43 mouse cellular contexts compared by ENCODE assay signal in the genomic region with DNA sequence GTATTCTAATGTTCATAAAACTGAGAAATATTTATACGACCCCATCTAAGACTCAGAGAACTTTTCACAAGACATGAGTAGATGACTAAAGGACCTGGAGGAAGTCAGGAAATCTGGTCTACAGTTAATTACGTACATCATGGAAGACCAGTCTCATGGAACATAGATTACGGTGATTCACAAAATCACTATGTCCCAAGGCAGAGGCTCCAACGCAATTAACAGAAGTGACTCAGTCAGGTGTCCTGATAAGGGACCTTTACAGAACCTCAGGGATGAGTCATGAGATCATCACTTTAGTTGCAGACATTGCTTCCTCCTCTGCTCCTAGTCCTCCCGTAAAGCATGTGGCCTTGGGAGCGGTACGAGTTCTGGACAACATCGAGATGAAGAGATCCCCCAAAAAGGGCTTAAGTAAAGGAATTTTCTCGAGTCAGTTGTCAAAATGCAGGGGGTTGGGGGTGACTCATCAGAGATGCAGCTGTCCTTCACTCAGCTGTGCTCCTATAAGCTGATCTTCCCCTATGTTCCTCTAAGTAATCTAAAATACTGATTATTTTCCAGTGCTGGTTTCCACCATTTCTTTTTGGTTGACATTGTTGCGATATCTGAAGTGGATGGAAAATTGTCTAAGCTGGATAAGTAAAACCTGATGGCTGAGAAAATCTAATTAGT. TPM values are rescaled to one million over a fixed set of nuclear protein-coding genes. Genes with fewer than 3 reads are reported as not detected.
"Had no signal": no experiment of that assay in that cellular context is flagged by ENCODE, and none has a peak within 500 bp of the region (broad histone marks: within the 10 kb centered on the region; RNA-seq: fewer than 3 reads in every experiment).

No protein-coding gene starts in this region.

- H3K4me1 ChIP-seq: heart, embryonic 10.5 days; heart, embryonic 12.5 days; hindbrain, embryonic 12.5 days; intestine, embryonic 15.5 days; limb, embryonic 13.5 days; limb, embryonic 15.5 days; liver, embryonic 12.5 days had no signal

- H3K4me3 ChIP-seq: heart, embryonic 10.5 days; heart, embryonic 12.5 days; hindbrain, embryonic 12.5 days; intestine, embryonic 15.5 days; limb, embryonic 13.5 days; limb, embryonic 15.5 days; liver, embryonic 12.5 days had no signal

- H3K27ac ChIP-seq: heart, embryonic 10.5 days; hindbrain, embryonic 12.5 days; hindbrain, embryonic 14.5 days; intestine, embryonic 15.5 days; limb, embryonic 13.5 days; limb, embryonic 15.5 days; liver, embryonic 12.5 days; liver, embryonic 14.5 days had no signal

- ATAC-seq: hindbrain, embryonic 16.5 days; inflammation-experienced regulatory T-cells, adult 6 months; intestine, embryonic 15.5 days; intestine, postnatal 0 days; liver, embryonic 12.5 days had no signal

- DNase-seq: gastrocnemius, postnatal 25 days; heart, adult 18-20 months; heart, postnatal 10 days; kidney, adult 18-20 months; kidney, adult 8-10 months; kidney, postnatal 14 days; kidney, postnatal 36 days; layer of hippocampus, adult 9-11 months; layer of hippocampus, postnatal 36 days; left cerebral cortex, postnatal 4 days had no signal

- H3K9ac ChIP-seq: heart, embryonic 12.5 days; hindbrain, embryonic 12.5 days; hindbrain, embryonic 14.5 days; intestine, embryonic 15.5 days; limb, embryonic 13.5 days; limb, embryonic 15.5 days; liver, embryonic 12.5 days; liver, embryonic 14.5 days had no signal

- H3K9me3 ChIP-seq: heart, embryonic 10.5 days; heart, embryonic 12.5 days; hindbrain, embryonic 12.5 days; intestine, embryonic 15.5 days; limb, embryonic 13.5 days; limb, embryonic 15.5 days; liver, embryonic 12.5 days had no signal

- H3K36me3 ChIP-seq: heart, embryonic 10.5 days; heart, embryonic 12.5 days; hindbrain, embryonic 12.5 days; intestine, embryonic 15.5 days; limb, embryonic 13.5 days; limb, embryonic 15.5 days; liver, embryonic 12.5 days had no signal

- H3K4me2 ChIP-seq: heart, embryonic 12.5 days; hindbrain, embryonic 12.5 days; hindbrain, embryonic 14.5 days; intestine, embryonic 15.5 days; limb, embryonic 13.5 days; limb, embryonic 15.5 days; liver, embryonic 12.5 days had no signal

- H3K27me3 ChIP-seq: heart, embryonic 12.5 days; hindbrain, embryonic 12.5 days; intestine, embryonic 15.5 days; limb, embryonic 13.5 days; limb, embryonic 15.5 days; liver, embryonic 12.5 days had no signal

RNA-seq across cellular contexts. Expression of a gene that starts 18.1 kb away (rescaled TPM):
- total RNA-seq: gastrocnemius, adult 18-20 months; gastrocnemius, adult 8-10 months; gastrocnemius, postnatal 25 days; gastrocnemius, postnatal 4 days; granulocyte monocyte progenitor cell, adult 5-6 weeks; heart, adult 18-20 months; heart, postnatal 10 days; heart, postnatal 25 days; hematopoietic stem cell, adult 5-6 weeks; layer of hippocampus, adult 18-20 months; layer of hippocampus, adult 8-10 months; layer of hippocampus, postnatal 14 days; layer of hippocampus, postnatal 36 days; left cerebral cortex, adult 18-20 months; left cerebral cortex, adult 8-10 months; left cerebral cortex, postnatal 10 days; left cerebral cortex, postnatal 25 days; left cerebral cortex, postnatal 4 days; liver, adult 2 months had no signal
- polyA plus RNA-seq: heart, embryonic 10.5 days; heart, embryonic 12.5 days; heart, embryonic 14.5 days; heart, embryonic 16.5 days; hindbrain, embryonic 12.5 days; hindbrain, embryonic 14.5 days; hindbrain, embryonic 16.5 days; inflammation-experienced regulatory T-cells, adult 6 months; intestine, embryonic 15.5 days; intestine, postnatal 0 days; kidney, embryonic 14.5 days; kidney, embryonic 16.5 days; large intestine, adult 2 months; limb, embryonic 11.5 days; limb, embryonic 13.5 days; limb, embryonic 15.5 days; liver, adult 2 months; liver, embryonic 12.5 days; liver, embryonic 14.5 days; liver, embryonic 16.5 days had no signal

RNA-seq across cellular contexts. Expression of a gene that starts 46.0 kb away (rescaled TPM):
- total RNA-seq: gastrocnemius, adult 18-20 months; gastrocnemius, adult 8-10 months; gastrocnemius, postnatal 25 days; gastrocnemius, postnatal 4 days; granulocyte monocyte progenitor cell, adult 5-6 weeks; heart, adult 18-20 months; heart, postnatal 10 days; heart, postnatal 25 days; hematopoietic stem cell, adult 5-6 weeks; layer of hippocampus, adult 18-20 months; layer of hippocampus, adult 8-10 months; layer of hippocampus, postnatal 14 days; layer of hippocampus, postnatal 36 days; left cerebral cortex, adult 18-20 months; left cerebral cortex, adult 8-10 months; left cerebral cortex, postnatal 10 days; left cerebral cortex, postnatal 25 days; left cerebral cortex, postnatal 4 days; liver, adult 2 months had no signal
- polyA plus RNA-seq: heart, embryonic 10.5 days; heart, embryonic 12.5 days; heart, embryonic 14.5 days; heart, embryonic 16.5 days; hindbrain, embryonic 12.5 days; hindbrain, embryonic 14.5 days; hindbrain, embryonic 16.5 days; inflammation-experienced regulatory T-cells, adult 6 months; intestine, embryonic 15.5 days; intestine, postnatal 0 days; kidney, embryonic 14.5 days; kidney, embryonic 16.5 days; large intestine, adult 2 months; limb, embryonic 11.5 days; limb, embryonic 13.5 days; limb, embryonic 15.5 days; liver, adult 2 months; liver, embryonic 12.5 days; liver, embryonic 14.5 days; liver, embryonic 16.5 days had no signal
